Mouse (Mus musculus) thymus, adult 18-20 months (tissue): ENCODE measurements around the gene Cd1d1.

Experiments used
- DNase-seq, 2 experiments: peaks; one replicate each; pipeline ENCODE4 v3.0.0; 2022; ENCODE audit warnings: mixed read lengths in 2 of 2

Cd1d1 gene

DNA sequence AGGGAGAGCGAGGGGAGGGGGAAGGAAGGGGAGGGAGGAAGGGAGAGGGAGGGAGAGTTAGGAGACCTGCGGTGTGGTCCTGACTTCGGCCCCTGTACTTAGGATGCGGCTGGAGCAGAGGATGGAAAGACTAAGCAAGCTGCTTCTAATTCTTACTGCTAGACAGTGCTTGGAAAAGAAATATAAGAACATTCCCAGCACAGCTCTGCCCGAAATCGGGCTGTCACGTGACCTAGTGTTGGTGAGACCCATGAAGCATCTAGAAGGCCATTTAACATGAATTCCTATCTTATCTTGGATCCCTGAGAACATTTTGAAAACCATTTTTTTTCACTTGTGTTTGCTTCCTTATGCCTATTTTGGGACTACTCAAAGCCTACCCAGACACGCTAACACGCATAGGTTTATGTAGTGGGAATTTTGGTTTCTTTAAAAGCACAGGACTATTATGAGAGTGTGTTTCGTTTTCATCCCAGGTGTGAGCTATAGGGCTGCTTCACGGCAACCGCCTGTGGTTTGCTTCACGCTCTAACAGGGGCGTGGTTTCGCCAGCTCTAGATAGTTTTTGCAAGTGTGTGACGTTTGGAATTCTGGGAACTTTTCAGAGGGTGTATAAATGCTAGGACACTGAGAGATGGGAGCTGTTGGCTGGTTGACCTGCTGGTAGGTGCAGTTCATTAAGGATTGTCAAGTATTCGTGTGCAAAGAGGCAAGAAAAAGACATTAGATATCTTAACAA lies 38.4 kb downstream of the Cd1d1 start:
- peak; percentile 44 to 60 for DNase-seq

DNA sequence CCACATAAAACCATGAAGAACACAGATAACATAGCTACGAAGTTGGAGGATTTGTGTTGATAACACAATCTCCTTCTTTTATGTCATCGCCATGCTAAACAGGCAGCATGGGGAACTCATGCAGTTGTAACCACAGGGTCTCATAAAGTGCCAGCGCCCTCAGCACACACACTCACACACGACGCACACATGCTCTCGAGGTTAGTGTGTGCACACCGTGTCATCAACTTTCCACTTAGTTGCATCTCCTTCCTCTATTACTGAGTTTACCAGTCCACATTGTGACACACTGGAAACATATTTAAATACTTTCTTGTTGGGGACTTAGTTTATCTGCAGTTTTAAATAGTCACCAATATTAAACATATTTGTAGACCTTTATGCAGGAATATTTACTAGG lies 40.2 kb downstream of the Cd1d1 start:
- DNase-seq: no peak

DNA sequence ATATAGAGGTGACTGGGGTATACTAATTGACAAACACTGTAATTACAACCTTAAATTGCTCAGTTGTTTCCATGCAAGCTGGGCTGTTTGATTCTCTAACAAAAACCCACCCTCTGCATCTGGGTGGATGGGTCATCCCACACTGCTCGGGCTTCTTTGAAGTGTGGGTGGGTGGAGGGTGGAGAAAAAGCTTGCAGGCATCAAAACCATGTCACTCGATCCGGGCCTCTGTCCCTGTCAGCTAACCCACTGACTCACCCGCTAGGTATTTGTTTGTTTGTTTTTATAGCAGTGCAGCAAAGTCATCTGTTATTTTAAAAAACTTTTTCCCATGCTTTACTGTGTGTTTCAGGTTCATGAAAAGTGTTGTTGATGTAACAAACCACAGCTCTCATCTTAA lies 43.9 kb downstream of the Cd1d1 start:
- DNase-seq: no peak

DNA sequence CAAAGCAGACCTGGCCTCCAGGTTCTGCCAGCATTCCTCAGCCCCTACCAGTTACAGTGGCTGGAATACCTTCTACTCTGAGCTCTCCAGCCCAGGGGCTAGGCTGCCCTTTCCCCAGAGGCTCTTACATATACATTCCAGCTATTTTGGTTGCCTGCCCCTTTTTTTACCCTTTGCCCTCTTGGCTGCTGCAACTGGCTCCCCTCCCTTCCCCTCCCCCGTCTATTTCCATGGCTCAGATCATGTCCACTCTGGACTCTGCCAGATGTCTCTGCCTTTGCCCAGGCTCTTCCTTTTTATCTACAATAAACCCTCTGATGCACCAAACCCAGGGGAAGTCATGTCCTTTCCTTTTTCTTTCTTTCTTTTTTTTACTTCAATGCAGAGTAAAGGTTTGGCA lies 44.7 kb downstream of the Cd1d1 start:
- no peak for DNase-seq

DNA sequence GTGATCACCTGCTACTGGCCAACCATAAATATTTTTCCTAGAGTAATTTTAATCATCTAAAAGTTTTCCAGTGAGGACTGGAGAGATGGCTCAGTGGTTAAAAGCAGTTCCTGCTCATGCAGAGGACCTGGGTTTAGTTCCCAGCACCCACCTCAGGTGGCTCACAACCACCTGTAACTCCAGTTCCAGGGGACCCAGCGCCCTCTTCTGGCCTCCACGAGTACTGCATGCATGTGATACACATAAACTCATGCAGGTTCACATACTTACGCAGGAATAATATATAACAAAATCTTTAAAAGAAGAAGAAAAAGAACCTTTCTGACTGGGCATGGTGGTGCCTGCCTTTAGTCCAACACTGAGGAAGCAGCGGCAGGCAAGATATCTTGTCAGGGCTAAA lies 45.4 kb downstream of the Cd1d1 start:
- DNase-seq: no peak

DNA sequence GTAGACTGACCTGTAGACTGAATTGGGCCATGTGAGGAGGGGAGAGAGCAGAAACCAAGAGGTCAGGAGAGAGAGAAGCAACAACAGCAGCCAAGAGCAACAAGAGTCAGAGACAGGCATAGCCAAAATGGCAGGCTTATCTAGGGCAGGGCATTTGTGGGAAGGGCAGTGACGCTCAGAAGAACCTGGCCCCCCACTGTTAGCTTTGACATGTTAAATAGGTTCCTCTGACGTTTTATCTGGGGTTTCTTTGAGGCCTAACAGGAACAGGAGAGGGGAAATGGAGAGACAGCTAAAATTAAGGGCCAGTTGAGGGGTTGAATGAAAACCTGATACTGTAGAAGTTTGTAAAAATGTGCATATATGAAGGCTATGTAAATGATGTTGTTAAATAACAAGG lies 48.6 kb downstream of the Cd1d1 start:
- DNase-seq: no peak
